Mouse (Mus musculus) lung, postnatal 0 days (tissue): ENCODE measurements at regions not wholly inside any gene's neighbourhood (a gene's known extent, or its start where the extent isn't known, plus 50 kb on each side); places are given as distances from the start of the nearest gene placed in this dataset.

Source experiments
- CTCF ChIP-seq: IDR thresholded peaks from 2 replicates; pipeline ENCODE4 v1.5.1; 2016; ENCODE audit warnings: antibody characterized with exemption, mild to moderate bottlenecking
- EP300 ChIP-seq: IDR thresholded peaks from 2 replicates; pipeline ENCODE4 v1.6.1; 2016; ENCODE audit warnings: antibody characterized with exemption, mild to moderate bottlenecking, control low read depth

DNA sequence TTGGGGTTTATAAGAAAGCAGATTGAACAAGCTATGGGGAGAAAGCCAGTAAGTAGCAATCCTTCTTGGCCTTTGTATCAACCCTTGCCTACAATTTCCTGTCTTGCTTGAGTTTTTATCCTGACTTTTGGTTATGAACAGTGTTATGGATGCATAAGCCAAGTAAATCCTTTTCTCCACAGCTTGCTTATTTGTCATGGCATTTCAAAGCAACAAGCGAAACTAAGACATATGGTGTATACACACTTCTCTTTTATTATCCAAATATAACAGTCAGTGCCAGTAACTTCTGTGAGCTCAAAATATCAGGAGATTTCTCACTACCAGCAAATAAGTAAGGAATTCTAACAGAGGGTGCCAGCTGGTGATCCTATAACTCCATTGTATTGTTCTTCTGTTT lies 426.0 kb downstream of the Gm21833 start:
- no peak for TF ChIP-seq CTCF
- TF ChIP-seq EP300 = no peak
